Mouse (Mus musculus) heart, postnatal 0 days (tissue): ENCODE measurements around the gene Stx11.

Experiments
- CTCF ChIP-seq: IDR thresholded peaks from 2 replicates; pipeline ENCODE4 v1.5.1; 2016; ENCODE audit warnings: antibody characterized with exemption, control low read depth, low read depth
- EP300 ChIP-seq: IDR thresholded peaks from 2 replicates; pipeline ENCODE4 v1.6.1; 2016; ENCODE audit warnings: antibody characterized with exemption, low read depth

GRCm38 (mm10) chr10:12909179-12909578, 54.9 kb downstream of the Stx11 start:
- TF ChIP-seq CTCF (no peak), EP300 (no peak)
